Mouse (Mus musculus) heart, adult 2 months (tissue): ENCODE results near the gene Fyn.

ENCODE experiments used
- CTCF ChIP-seq: fragments of 200-600 bp; IDR thresholded peaks from 2 replicates; pipeline ENCODE4 v1.8.1; 2022; ENCODE audit warnings: antibody characterized with exemption, mild to moderate bottlenecking, moderate library complexity
- EP300 ChIP-seq: fragments of 200-500 bp; IDR thresholded peaks from 2 replicates; pipeline ENCODE4 v1.6.1; 2011; ENCODE audit warnings: low read depth, low read length, control low read depth; ENCODE audit not compliant: insufficient read depth

- TF ChIP-seq CTCF: no peak
- no peak for TF ChIP-seq EP300
These were observed 38.9 kb downstream of the Fyn start for GRCm38 (mm10) chr10:39407553-39407952.
